Mouse (Mus musculus): ENCODE measurements around the gene Olfr1282.
"Not testable (repeated sequence)": the region's sequence is repeated elsewhere in the genome, so short reads cannot be mapped to it uniquely, and the experiment has no call there.

Gene Olfr1282

DNA sequence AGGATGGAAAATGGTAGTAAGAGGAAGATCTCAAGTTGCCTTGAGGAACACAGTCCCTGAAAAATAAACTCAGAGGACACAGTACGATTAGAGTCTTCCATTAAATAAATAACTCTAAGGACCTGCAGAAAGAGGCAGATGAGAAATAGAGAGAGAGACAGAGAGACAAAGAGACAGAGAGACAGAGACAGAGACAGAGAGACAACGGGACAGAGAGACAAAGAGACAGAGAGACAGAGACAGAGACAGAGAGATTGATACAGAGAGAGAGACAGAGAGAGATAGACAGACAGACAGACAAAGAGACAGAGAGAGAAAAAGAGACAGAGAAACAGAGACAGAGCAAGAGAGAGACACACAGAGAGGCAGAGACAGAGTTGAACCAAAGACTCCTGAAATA lies at the start of gene Olfr1282:
Gene Olfr1282 (minus strand): TSS at position 101 of the 400 bp plus-strand sequence.
- no peak for DNase-seq (ENCODE audit: low spot score in 2 of 2)

DNA sequence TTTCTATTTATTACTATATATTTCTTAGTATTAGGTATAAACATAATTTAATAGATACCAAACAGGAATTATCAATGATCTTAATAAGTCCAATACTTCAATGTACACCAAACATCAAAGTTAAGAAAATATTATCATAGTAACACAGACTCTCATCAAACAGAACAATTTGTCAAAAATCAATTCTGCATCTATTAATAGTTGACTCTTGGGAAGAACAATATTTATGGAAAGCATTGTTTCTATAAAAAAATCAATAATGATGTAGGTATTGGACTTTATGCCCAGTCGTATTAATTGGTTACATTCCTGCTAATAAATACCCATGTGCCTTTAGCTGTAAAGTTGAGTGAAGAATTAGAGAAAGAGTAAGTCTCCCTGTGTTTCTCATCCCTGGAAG lies 39.3 kb upstream of the Olfr1282 start, which contains the start of gene Olfr1284:
Gene Olfr1284 (plus strand): TSS at position 301 of the 400 bp plus-strand sequence.
- DNase-seq (ENCODE audit: low spot score in 2 of 2), result no peak

DNA sequence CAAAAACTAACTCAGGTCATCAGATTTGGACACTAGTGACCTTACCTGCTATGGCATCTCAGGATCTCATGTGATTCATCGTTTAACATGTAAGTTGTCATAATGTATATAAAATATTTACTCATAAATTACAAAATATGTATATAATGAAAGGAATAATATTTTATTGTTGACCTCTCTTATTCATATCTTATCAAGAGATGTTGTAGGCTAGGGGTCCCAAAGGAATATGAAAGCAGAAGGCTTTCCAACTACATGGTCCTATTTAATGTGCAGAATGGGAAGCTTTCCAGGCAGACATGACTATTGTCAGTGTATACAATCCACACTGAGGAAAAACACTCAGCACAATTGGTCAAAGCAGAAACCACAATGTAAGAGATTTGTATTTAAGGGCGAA lies 30.6 kb upstream of the Olfr1282 start, which contains the start of gene Olfr1283:
Gene Olfr1283 (plus strand): TSS at position 301 of the 400 bp plus-strand sequence.
- no peak for DNase-seq (ENCODE audit: low spot score in 2 of 2)

DNA sequence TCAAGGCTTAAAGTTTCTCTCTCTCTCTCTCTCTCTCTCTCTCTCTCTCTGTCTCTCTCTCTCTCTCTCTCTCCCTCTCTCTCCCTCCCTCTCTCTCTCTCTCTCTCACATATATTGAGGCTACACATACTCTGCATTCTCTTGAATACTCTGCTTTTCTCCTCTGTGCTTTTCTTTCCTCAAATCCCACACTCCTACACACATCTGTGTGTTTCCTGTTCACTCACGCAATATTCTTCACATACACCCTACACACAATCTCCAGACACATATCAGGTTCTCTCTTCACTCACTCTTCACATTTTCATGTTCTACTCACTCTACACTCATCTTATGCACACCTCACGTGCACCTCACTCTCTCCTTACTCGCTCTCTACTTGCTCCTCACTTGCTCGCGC lies 2.2 kb downstream of the Olfr1282 start:
- DNase-seq (ENCODE audit: low spot score in 2 of 2), result not testable (repeated sequence)

DNA sequence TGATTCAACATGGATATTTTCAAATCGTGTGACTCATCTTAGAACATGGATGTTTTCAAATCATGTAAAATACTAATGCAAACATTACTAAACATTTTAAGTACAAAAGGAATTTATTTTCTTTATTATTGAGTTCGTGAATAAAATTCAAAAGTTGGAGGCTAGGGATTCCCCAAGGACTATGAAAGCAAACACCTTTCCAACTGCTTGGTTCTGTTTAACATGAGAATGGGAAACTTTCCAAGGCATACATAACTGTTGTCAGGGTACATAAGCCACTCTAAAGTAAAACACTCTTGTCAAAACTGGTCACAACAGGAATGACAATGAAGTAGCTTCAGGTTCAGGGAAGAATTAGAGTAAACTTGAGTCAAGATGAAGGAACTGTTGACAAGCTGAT lies 9.7 kb downstream of the Olfr1282 start, which contains the start of gene Olfr1281:
Gene Olfr1281 (plus strand): TSS at position 301 of the 400 bp plus-strand sequence.
- no peak for DNase-seq (ENCODE audit: low spot score in 2 of 2)

DNA sequence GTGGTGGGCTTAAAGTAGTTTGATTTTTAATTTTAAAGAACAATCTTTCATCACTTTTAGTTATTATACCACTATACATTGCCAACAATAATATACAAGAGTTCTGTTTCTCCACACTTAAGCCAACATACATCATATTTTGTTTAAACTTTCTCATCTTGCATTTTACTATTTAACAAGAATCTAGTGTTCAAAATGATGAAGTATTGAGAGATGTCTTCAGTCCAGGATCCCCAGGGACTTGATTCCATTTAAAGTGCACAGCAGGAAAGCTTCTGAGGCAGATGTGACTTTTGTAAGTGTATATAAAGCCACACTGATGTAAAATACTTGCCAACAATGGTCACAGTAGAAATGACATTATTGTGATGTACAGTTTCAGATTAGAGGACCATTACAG lies 22.2 kb downstream of the Olfr1282 start, which contains the start of gene Olfr1280:
Gene Olfr1280 (plus strand): TSS at position 301 of the 400 bp plus-strand sequence.
- DNase-seq (ENCODE audit: low spot score in 2 of 2), result no peak

DNA sequence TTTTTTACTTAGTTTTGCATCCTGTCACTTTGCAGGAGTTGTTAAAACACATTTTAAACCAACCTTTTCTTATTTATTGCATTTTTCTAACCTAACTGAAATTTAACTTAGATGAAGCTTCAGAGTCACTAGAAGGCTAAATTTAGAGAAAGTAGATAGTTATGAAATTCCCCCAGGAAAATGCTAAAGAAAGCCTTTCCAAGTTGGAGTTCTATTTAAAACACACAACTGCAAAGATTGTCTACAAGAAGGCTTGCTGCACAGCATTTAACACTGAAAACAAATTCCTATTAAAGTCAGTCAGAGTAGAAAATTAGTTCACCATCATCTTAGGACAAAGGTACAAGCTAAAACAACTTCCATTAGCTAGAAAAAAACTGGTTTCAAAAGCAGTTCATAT lies 35.5 kb downstream of the Olfr1282 start, which contains the start of gene Olfr1279:
Gene Olfr1279 (plus strand): TSS at position 262 of the 400 bp plus-strand sequence.
- no peak for DNase-seq (ENCODE audit: low spot score in 2 of 2)

DNA sequence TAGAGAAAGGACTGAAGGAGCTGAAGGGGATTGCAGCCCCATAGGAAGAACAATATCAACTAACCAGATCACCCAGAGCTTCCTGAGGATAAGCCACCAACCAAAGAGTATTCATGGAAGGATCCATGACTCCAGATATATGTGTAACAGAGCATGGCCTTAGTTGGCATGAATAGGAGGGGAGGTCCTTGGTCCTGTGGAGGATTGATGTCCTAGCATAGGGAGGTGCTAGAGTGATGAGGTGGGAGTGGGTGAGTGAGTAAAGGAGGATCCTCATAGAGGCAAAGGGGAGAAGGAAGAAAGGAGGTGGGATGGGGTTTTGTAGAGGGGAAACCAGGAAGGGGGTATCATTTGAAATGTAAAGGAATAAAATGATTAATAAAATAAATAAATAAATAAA lies 37.3 kb downstream of the Olfr1282 start:
- no peak for DNase-seq (ENCODE audit: low spot score in 2 of 2)

DNA sequence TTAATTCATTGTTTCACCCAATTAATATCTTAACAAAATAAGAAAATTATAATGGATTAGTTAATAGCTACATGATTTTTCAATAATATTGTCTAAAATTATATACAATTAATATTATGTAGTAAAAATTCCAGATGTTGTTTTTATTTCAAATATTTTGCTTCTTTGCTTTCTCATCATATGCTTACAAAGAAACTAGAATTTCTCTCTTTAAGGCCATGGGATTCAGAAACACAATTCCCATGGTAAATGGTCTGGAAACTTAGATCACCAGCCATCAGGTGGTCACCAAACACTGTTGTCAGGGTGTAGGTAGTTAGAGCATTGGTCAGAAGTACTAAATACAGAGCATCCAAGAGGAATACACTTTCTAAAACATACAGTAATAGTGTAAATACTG lies 46.0 kb downstream of the Olfr1282 start, which contains the start of gene Olfr1278:
Gene Olfr1278 (plus strand): TSS at position 301 of the 400 bp plus-strand sequence.
- no peak for DNase-seq (ENCODE audit: low spot score in 2 of 2)
